Mouse (Mus musculus): ENCODE results near the gene Atp2b1. TPM values are rescaled to one million over a fixed set of nuclear protein-coding genes. Genes with fewer than 3 reads are reported as not detected.

Atp2b1 gene
- polyA plus RNA-seq, 1 experiment from 2014 or later, result 83.9 TPM

- Histone ChIP-seq H3K9me3 (replicated peaks) (no peaks in the 10 kb centered on the region), H3K4me1 (no peaks in the 10 kb centered on the region), H3K4me3 (no peak overlapping the region), H3K27ac (replicated peaks) (no peak overlapping the region), H3K27me3 (ENCODE audit: low read depth, poor library complexity, severe bottlenecking) (no peaks in the 10 kb centered on the region), H3K36me3 (peaks cover 23% of the 10 kb centered on the region)
- DNase-seq (ENCODE audit: low spot score), result no peak
- 94% methylated on average over 5 of the region's 5 CpGs for WGBS
These were observed 113.3 kb downstream of the Atp2b1 start for GRCm38 (mm10) chr10:99027462-99027861.

- no peaks in the 10 kb centered on the region for H3K4me1 ChIP-seq
- 97% methylated on average over 7 of the region's 7 CpGs for WGBS
- DNase-seq (ENCODE audit: low spot score), result no peak
- H3K27ac ChIP-seq (replicated peaks), result no peak overlapping the region
- no peaks in the 10 kb centered on the region for H3K9me3 ChIP-seq (replicated peaks)
- H3K36me3 ChIP-seq, result peaks cover 14% of the 10 kb centered on the region; the same call in 1 of the 2 replicates
- H3K4me3 ChIP-seq, result no peak overlapping the region
- no peaks in the 10 kb centered on the region for H3K27me3 ChIP-seq (ENCODE audit: low read depth, poor library complexity, severe bottlenecking)
These were observed 115.6 kb downstream of the Atp2b1 start for GRCm38 (mm10) chr10:99029844-99030243.

- no peak overlapping the region for H3K4me3 ChIP-seq
- H3K36me3 ChIP-seq, result 0 out of 2 replicates have a peak, but pooled peaks cover 2% of the 10 kb centered on the region
- H3K4me1 ChIP-seq, result peaks cover 8% of the 10 kb centered on the region
- no peaks in the 10 kb centered on the region for H3K27me3 ChIP-seq (ENCODE audit: low read depth, poor library complexity, severe bottlenecking)
- no peaks in the 10 kb centered on the region for H3K9me3 ChIP-seq (replicated peaks)
- DNase-seq (ENCODE audit: low spot score), result no peak
- no peak overlapping the region for H3K27ac ChIP-seq (replicated peaks)
- WGBS, result 92% methylated on average over 15 of the region's 15 CpGs
These were observed 119.9 kb downstream of the Atp2b1 start for GRCm38 (mm10) chr10:99033830-99034828.

- peaks cover 8% of the 10 kb centered on the region for H3K4me1 ChIP-seq
- H3K9me3 ChIP-seq (replicated peaks), result no peaks in the 10 kb centered on the region
- H3K27ac ChIP-seq (replicated peaks), result no peak overlapping the region
- H3K27me3 ChIP-seq (ENCODE audit: low read depth, poor library complexity, severe bottlenecking), result no peaks in the 10 kb centered on the region
- H3K36me3 ChIP-seq, result no peaks in the 10 kb centered on the region
- WGBS, result 89% methylated on average over 21 of the region's 21 CpGs
- DNase-seq (ENCODE audit: low spot score), result no peak
- H3K4me3 ChIP-seq, result no peak overlapping the region
These were observed 123.2 kb downstream of the Atp2b1 start for GRCm38 (mm10) chr10:99037185-99038065.

GRCm38 (mm10) chr10:99038866-99039265 lies 124.7 kb downstream of the Atp2b1 start:
- DNase-seq (ENCODE audit: low spot score), result no peak
- no peak overlapping the region for H3K27ac ChIP-seq (replicated peaks)
- WGBS, result 93% methylated on average over 3 of the region's 3 CpGs

GRCm38 (mm10) chr10:99040171-99040570 lies 126.0 kb downstream of the Atp2b1 start:
- Histone ChIP-seq H3K36me3 (no peaks in the 10 kb centered on the region), H3K27me3 (ENCODE audit: low read depth, poor library complexity, severe bottlenecking) (no peaks in the 10 kb centered on the region), H3K9me3 (replicated peaks) (no peaks in the 10 kb centered on the region), H3K4me3 (no peak overlapping the region), H3K4me1 (peaks cover 8% of the 10 kb centered on the region), H3K27ac (replicated peaks) (no peak overlapping the region)
- DNase-seq (ENCODE audit: low spot score), result no peak
- 96% methylated on average over 5 of the region's 5 CpGs for WGBS

More at GRCm38 (mm10) chr10:99038866-99039265, 124.7 kb downstream of the Atp2b1 start:
- Histone ChIP-seq H3K4me3 (no peak overlapping the region), H3K36me3 (no peaks in the 10 kb centered on the region), H3K9me3 (replicated peaks) (no peaks in the 10 kb centered on the region), H3K4me1 (peaks cover 8% of the 10 kb centered on the region), H3K27me3 (ENCODE audit: low read depth, poor library complexity, severe bottlenecking) (no peaks in the 10 kb centered on the region)

- Histone ChIP-seq H3K27ac (replicated peaks) (no peak overlapping the region), H3K4me3 (no peak overlapping the region), H3K36me3 (no peaks in the 10 kb centered on the region), H3K27me3 (ENCODE audit: low read depth, poor library complexity, severe bottlenecking) (no peaks in the 10 kb centered on the region), H3K9me3 (replicated peaks) (no peaks in the 10 kb centered on the region), H3K4me1 (no peaks in the 10 kb centered on the region)
- DNase-seq (ENCODE audit: low spot score), result no peak
- WGBS, result 87% methylated on average over 5 of the region's 5 CpGs
These were observed 132.7 kb downstream of the Atp2b1 start for GRCm38 (mm10) chr10:99046756-99047550.

- H3K36me3 ChIP-seq, result no peaks in the 10 kb centered on the region
- H3K27ac ChIP-seq (replicated peaks), result no peak overlapping the region
- no peak for DNase-seq (ENCODE audit: low spot score)
- H3K9me3 ChIP-seq (replicated peaks), result no peaks in the 10 kb centered on the region
- no peaks in the 10 kb centered on the region for H3K4me1 ChIP-seq
- H3K27me3 ChIP-seq (ENCODE audit: low read depth, poor library complexity, severe bottlenecking), result no peaks in the 10 kb centered on the region
- 87% methylated on average over 4 of the region's 4 CpGs for WGBS
- no peak overlapping the region for H3K4me3 ChIP-seq
These were observed 133.3 kb downstream of the Atp2b1 start for GRCm38 (mm10) chr10:99047551-99047940.

- 91% methylated on average over 7 of the region's 7 CpGs for WGBS
- no peak overlapping the region for H3K4me3 ChIP-seq
- no peaks in the 10 kb centered on the region for H3K9me3 ChIP-seq (replicated peaks)
- H3K36me3 ChIP-seq, result no peaks in the 10 kb centered on the region
- DNase-seq (ENCODE audit: low spot score), result no peak
- no peaks in the 10 kb centered on the region for H3K27me3 ChIP-seq (ENCODE audit: low read depth, poor library complexity, severe bottlenecking)
- no peak overlapping the region for H3K27ac ChIP-seq (replicated peaks)
- H3K4me1 ChIP-seq, result no peaks in the 10 kb centered on the region
These were observed 135.9 kb downstream of the Atp2b1 start for GRCm38 (mm10) chr10:99050093-99050492.

GRCm38 (mm10) chr10:99053111-99053510 lies 138.9 kb downstream of the Atp2b1 start:
- Histone ChIP-seq H3K36me3 (no peaks in the 10 kb centered on the region), H3K9me3 (replicated peaks) (no peaks in the 10 kb centered on the region), H3K4me3 (no peak overlapping the region), H3K27me3 (ENCODE audit: low read depth, poor library complexity, severe bottlenecking) (no peaks in the 10 kb centered on the region), H3K27ac (replicated peaks) (no peak overlapping the region), H3K4me1 (no peaks in the 10 kb centered on the region)
- DNase-seq (ENCODE audit: low spot score), result no peak

- no peaks in the 10 kb centered on the region for H3K36me3 ChIP-seq
- H3K4me1 ChIP-seq, result no peaks in the 10 kb centered on the region
- no peaks in the 10 kb centered on the region for H3K9me3 ChIP-seq (replicated peaks)
- DNase-seq (ENCODE audit: low spot score), result no peak
- H3K4me3 ChIP-seq, result no peak overlapping the region
- 92% methylated on average over 7 of the region's 7 CpGs for WGBS
- H3K27ac ChIP-seq (replicated peaks), result no peak overlapping the region
- H3K27me3 ChIP-seq (ENCODE audit: low read depth, poor library complexity, severe bottlenecking), result no peaks in the 10 kb centered on the region
These were observed 146.4 kb downstream of the Atp2b1 start for GRCm38 (mm10) chr10:99060588-99060987.

GRCm38 (mm10) chr10:99061418-99061817 lies 147.2 kb downstream of the Atp2b1 start:
- WGBS, result 92% methylated on average over 10 of the region's 10 CpGs
- no peaks in the 10 kb centered on the region for H3K27me3 ChIP-seq (ENCODE audit: low read depth, poor library complexity, severe bottlenecking)
- no peak for DNase-seq (ENCODE audit: low spot score)
- no peaks in the 10 kb centered on the region for H3K9me3 ChIP-seq (replicated peaks)
- H3K27ac ChIP-seq (replicated peaks), result no peak overlapping the region
- H3K36me3 ChIP-seq, result no peaks in the 10 kb centered on the region
- no peaks in the 10 kb centered on the region for H3K4me1 ChIP-seq
- H3K4me3 ChIP-seq, result no peak overlapping the region
